Mouse (Mus musculus) erythroblast, embryonic 14.5 days (primary cell): ENCODE measurements around the gene Large1.

Source experiments
- GATA1 ChIP-seq: IDR thresholded peaks from 2 replicates; pipeline ENCODE4 v1.6.1; 2012; ENCODE audit warnings: low read length, inconsistent platforms, mixed read lengths
- TAL1 ChIP-seq: IDR thresholded peaks from 3 replicates; pipeline ENCODE4 v1.6.1; 2012; ENCODE audit warnings: low read length, inconsistent platforms, mixed read lengths

- TF ChIP-seq GATA1: no peak
- TF ChIP-seq TAL1: no peak
Measured at GRCm38 (mm10) chr8:73172661-73173060, 180.7 kb downstream of the Large1 start.
